Mouse (Mus musculus) small intestine, adult 2 months (tissue): ENCODE results near the gene Pitpnc1.

Experiments used
- CTCF ChIP-seq: fragments of 200-500 bp; IDR thresholded peaks from 2 replicates; pipeline ENCODE4 v1.5.1; 2012; ENCODE audit warnings: low read depth, mild to moderate bottlenecking, control low read depth, inconsistent platforms, low read length, moderate library complexity, mixed read lengths; ENCODE audit not compliant: insufficient replicate concordance, insufficient read length; ENCODE audit errors: extremely low read depth
- POLR2A ChIP-seq: fragments of 200-500 bp; IDR thresholded peaks from 2 replicates; pipeline ENCODE4 v1.6.1; 2012; ENCODE audit warnings: low read depth, mild to moderate bottlenecking, control low read depth, inconsistent platforms, low read length, moderate library complexity

- TF ChIP-seq POLR2A (no peak), CTCF (no peak)
Observed at GRCm38 (mm10) chr11:107385306-107385705, 85.2 kb downstream of the Pitpnc1 start.
